Mouse (Mus musculus) ES-E14 (cell line): ENCODE results near the gene Faap20. TPM values are rescaled to one million over a fixed set of nuclear protein-coding genes. Genes with fewer than 3 reads are reported as not detected.

Source experiments
- DNase-seq: peaks from one replicate; pipeline ENCODE4 v3.0.0-alpha.2; 2013; ENCODE audit warnings: low read depth, low spot score
- H3K27ac ChIP-seq: 2 replicates; pipeline ENCODE4 v1.5.1; 2012; ENCODE audit warnings: low read depth, mild to moderate bottlenecking, low read length, moderate library complexity, mixed read lengths; ENCODE audit not compliant: poor library complexity, insufficient read depth, severe bottlenecking
- H3K36me3 ChIP-seq: 2 replicates; pipeline ENCODE4 v1.6.1; 2012; ENCODE audit warnings: mild to moderate bottlenecking, low read length, moderate library complexity, mixed read lengths; ENCODE audit not compliant: control insufficient read depth, poor library complexity, insufficient read depth, severe bottlenecking
- H3K4me1 ChIP-seq, 2 experiments: fragments of 150-350 bp in 1 of 2; sonication (generic) in 1 of 2; 2 replicates each; pipeline ENCODE4 v1.6.1; 2012; ENCODE audit warnings: low read length in 2 of 2, mild to moderate bottlenecking in 1 of 2, mixed read lengths in 1 of 2; ENCODE audit not compliant: control insufficient read depth in 2 of 2, insufficient read depth in 2 of 2, poor library complexity in 1 of 2
- H3K4me3 ChIP-seq, 2 experiments: fragments of 150-350 bp in 1 of 2; sonication (generic) in 1 of 2; 2 replicates each; pipeline ENCODE4 v1.5.1; 2012; ENCODE audit warnings: low read length in 2 of 2, low read depth in 1 of 2, mild to moderate bottlenecking in 1 of 2, mixed read lengths in 1 of 2; ENCODE audit not compliant: insufficient read depth in 1 of 2, poor library complexity in 1 of 2, severe bottlenecking in 1 of 2
- H3K9ac ChIP-seq: 2 replicates; pipeline ENCODE4 v1.6.1; 2012; ENCODE audit warnings: low read depth, mild to moderate bottlenecking, low read length, mixed read lengths; ENCODE audit not compliant: poor library complexity, insufficient read depth, severe bottlenecking
- H3K9me3 ChIP-seq: fragments of 150-350 bp; sonication (generic); 2 replicates; pipeline ENCODE4 v1.6.1; 2012; ENCODE audit warnings: low read depth, mild to moderate bottlenecking, low read length; ENCODE audit not compliant: control insufficient read depth, insufficient read depth
- CHD2 ChIP-seq: IDR thresholded peaks from 2 replicates; pipeline ENCODE4 v1.6.1; 2014; ENCODE audit warnings: mild to moderate bottlenecking, low read depth, low read length, inconsistent platforms
- HCFC1 ChIP-seq: IDR thresholded peaks from 2 replicates; pipeline ENCODE4 v1.6.1; 2012; ENCODE audit warnings: low read length, inconsistent platforms, borderline replicate concordance; ENCODE audit not compliant: insufficient read depth
- MAFK ChIP-seq: IDR thresholded peaks from 2 replicates; pipeline ENCODE4 v1.6.1; 2014; ENCODE audit warnings: mild to moderate bottlenecking, low read depth, low read length, inconsistent platforms; ENCODE audit not compliant: insufficient read depth
- ZC3H11A ChIP-seq: IDR thresholded peaks from 2 replicates; pipeline ENCODE4 v1.6.1; 2012; ENCODE audit warnings: low read depth, mild to moderate bottlenecking, inconsistent platforms, low read length, borderline replicate concordance
- ZNF384 ChIP-seq: IDR thresholded peaks from 2 replicates; pipeline ENCODE4 v1.6.1; 2012; ENCODE audit warnings: low read depth, low read length, inconsistent platforms
- in situ Hi-C, 2 experiments: fragments of 600-800 bp; cut with MboI; formaldehyde crosslinking; loops; one replicate each; pipeline ENCODE4 v1.15.1; 2025; ENCODE audit warnings: low sequenced_read_pairs in 2 of 2, inconsistent platforms in 1 of 2; ENCODE audit not compliant: unreplicated experiment in 2 of 2
- total RNA-seq: library from RNA; depleted of rRNA; stranded (reverse); fragments of 300-350 nt; gene quantifications from 2 replicates; pipeline ENCODE4 v1.2.3, GENCODE M21; 2012

The Faap20 gene
- total RNA-seq, 1 experiment: 17.8 TPM

GRCm38 (mm10) chr4:155298826-155299225 lies 49.2 kb downstream of the Faap20 start:
- H3K4me1 ChIP-seq: peaks cover 0 to 19% of the 10 kb centered on the region in 2 experiments; a peak in 2 of 4 replicates
- no peak overlapping the region for H3K9ac ChIP-seq
- DNase-seq: no peak
- no peak overlapping the region for H3K4me3 ChIP-seq
- no peaks in the 10 kb centered on the region for H3K36me3 ChIP-seq
- no peak overlapping the region for H3K27ac ChIP-seq
- in situ Hi-C loops: no loop called here
- no peaks in the 10 kb centered on the region for H3K9me3 ChIP-seq
- TF ChIP-seq HCFC1 (no peak), ZC3H11A (no peak), ZNF384 (no peak), MAFK (no peak), CHD2 (no peak)

- Histone ChIP-seq H3K27ac (no peak overlapping the region), H3K9me3 (no peaks in the 10 kb centered on the region), H3K36me3 (no peaks in the 10 kb centered on the region), H3K4me1 (peaks cover 0 to 14% of the 10 kb centered on the region in 2 experiments; a peak in 1 of 4 replicates), H3K9ac (no peak overlapping the region; the same call in 1 of the 2 replicates), H3K4me3 (no peak overlapping the region)
- DNase-seq: no peak
- TF ChIP-seq MAFK (no peak), HCFC1 (no peak), CHD2 (no peak), ZNF384 (no peak), ZC3H11A (no peak)
- in situ Hi-C loops: no loop called here
Measured at GRCm38 (mm10) chr4:155300421-155301097, 51.0 kb downstream of the Faap20 start.

GRCm38 (mm10) chr4:155301098-155301447 lies 51.5 kb downstream of the Faap20 start:
- Histone ChIP-seq H3K27ac (no peak overlapping the region), H3K4me1 (peaks cover 0 to 14% of the 10 kb centered on the region in 2 experiments; a peak in 1 of 4 replicates), H3K4me3 (no peak overlapping the region), H3K9me3 (no peaks in the 10 kb centered on the region), H3K36me3 (no peaks in the 10 kb centered on the region), H3K9ac (no peak overlapping the region; the same call in 1 of the 2 replicates)
- in situ Hi-C loops: no loop called here
- no peak for DNase-seq
- TF ChIP-seq ZNF384: no peak

- Histone ChIP-seq H3K4me1 (peaks cover 0 to 15% of the 10 kb centered on the region in 2 experiments; a peak in 1 of 4 replicates), H3K27ac (no peak overlapping the region), H3K36me3 (no peaks in the 10 kb centered on the region), H3K9me3 (no peaks in the 10 kb centered on the region), H3K9ac (no peak overlapping the region), H3K4me3 (no peak overlapping the region)
- DNase-seq: no peak
- no peak for TF ChIP-seq HCFC1
- TF ChIP-seq MAFK: no peak
- TF ChIP-seq CHD2: no peak
- TF ChIP-seq ZC3H11A: no peak
- no peak for TF ChIP-seq ZNF384
- in situ Hi-C loops: no loop called here
Measured at GRCm38 (mm10) chr4:155301965-155302364, 52.4 kb downstream of the Faap20 start.
